Mouse (Mus musculus): ENCODE results near the gene Atad1. TPM values are rescaled to one million over a fixed set of nuclear protein-coding genes. Genes with fewer than 3 reads are reported as not detected.

The Atad1 gene
- polyA plus RNA-seq, 1 experiment from 2014 or later: 125 TPM

DNA sequence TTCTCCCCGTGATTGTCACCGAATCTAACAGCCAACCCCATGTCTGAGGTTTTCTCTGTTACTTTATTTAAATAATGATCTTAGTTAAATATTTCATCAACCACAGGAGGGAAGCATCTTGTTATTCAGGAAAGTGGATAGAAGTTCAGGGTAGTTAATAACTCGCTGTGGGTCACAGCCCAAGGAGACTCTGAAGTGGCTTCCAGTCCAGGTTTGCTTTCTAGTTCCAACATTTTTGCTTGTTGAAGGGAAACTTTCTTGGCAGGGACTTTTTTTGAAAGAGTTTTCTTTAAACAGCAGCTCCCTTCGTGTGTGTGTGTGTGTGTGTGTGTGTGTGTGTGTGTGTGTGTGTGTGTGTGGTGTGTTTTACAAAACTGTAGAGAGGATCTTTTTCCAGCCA is 112.0 kb downstream of the Atad1 start:
- H3K27me3 ChIP-seq: no peaks in the 10 kb centered on the region
- WGBS: 82% methylated on average over 4 of the region's 4 CpGs
- H3K9me3 ChIP-seq: no peaks in the 10 kb centered on the region
- ATAC-seq (ENCODE audit: low FRiP score): no peak
- H3K4me1 ChIP-seq (replicated peaks): no peaks in the 10 kb centered on the region
- H3K4me3 ChIP-seq: no peak overlapping the region
- no peak overlapping the region for H3K27ac ChIP-seq
- H3K4me2 ChIP-seq: no peak overlapping the region
- no peak overlapping the region for H3K9ac ChIP-seq
- no peaks in the 10 kb centered on the region for H3K36me3 ChIP-seq

- Histone ChIP-seq H3K4me2 (no peak overlapping the region), H3K27me3 (no peaks in the 10 kb centered on the region), H3K4me3 (no peak overlapping the region), H3K9ac (no peak overlapping the region), H3K9me3 (no peaks in the 10 kb centered on the region), H3K4me1 (replicated peaks) (no peaks in the 10 kb centered on the region), H3K36me3 (no peaks in the 10 kb centered on the region), H3K27ac (no peak overlapping the region)
- ATAC-seq (ENCODE audit: low FRiP score): no peak
- WGBS: 75% methylated on average over 13 of the region's 13 CpGs
These were observed 112.7 kb downstream of the Atad1 start for GRCm38 (mm10) chr19:32626768-32627331.

GRCm38 (mm10) chr19:32622142-32622541 is 117.4 kb downstream of the Atad1 start:
- 88% methylated on average over 3 of the region's 3 CpGs for WGBS
- H3K27me3 ChIP-seq: no peaks in the 10 kb centered on the region
- H3K4me2 ChIP-seq: no peak overlapping the region
- H3K9me3 ChIP-seq: no peaks in the 10 kb centered on the region
- no peaks in the 10 kb centered on the region for H3K36me3 ChIP-seq
- H3K9ac ChIP-seq: no peak overlapping the region
- H3K4me3 ChIP-seq: no peak overlapping the region
- no peak overlapping the region for H3K27ac ChIP-seq
- no peaks in the 10 kb centered on the region for H3K4me1 ChIP-seq (replicated peaks)
- ATAC-seq (ENCODE audit: low FRiP score): no peak

Other genes with a start within 250 kb of the Atad1 start
- gene Papss2, start 144.0 kb downstream of the Atad1 start, polyA plus RNA-seq (2015; fragmentation: Nextera tagmentation; extraction: Ambion mirVana): 1.1 and 1.2 TPM in 2 replicates
- gene Pten, start 17.7 kb upstream of the Atad1 start, polyA plus RNA-seq (2015; fragmentation: Nextera tagmentation; extraction: Ambion mirVana): 11.1 and 12.4 TPM in 2 replicates

Data from hindbrain, embryonic 13.5 days (tissue).